Mouse (Mus musculus) ES-Bruce4 (cell line): ENCODE results near the gene Zfp786.

Experiments used
- CTCF ChIP-seq: IDR thresholded peaks from one replicate; pipeline ENCODE4 v1.8.1; 2011; ENCODE audit warnings: low read depth, low read length
- POLR2A ChIP-seq: IDR thresholded peaks from one replicate; pipeline ENCODE4 v1.8.1; 2011; ENCODE audit warnings: low read length; ENCODE audit not compliant: insufficient read depth

DNA sequence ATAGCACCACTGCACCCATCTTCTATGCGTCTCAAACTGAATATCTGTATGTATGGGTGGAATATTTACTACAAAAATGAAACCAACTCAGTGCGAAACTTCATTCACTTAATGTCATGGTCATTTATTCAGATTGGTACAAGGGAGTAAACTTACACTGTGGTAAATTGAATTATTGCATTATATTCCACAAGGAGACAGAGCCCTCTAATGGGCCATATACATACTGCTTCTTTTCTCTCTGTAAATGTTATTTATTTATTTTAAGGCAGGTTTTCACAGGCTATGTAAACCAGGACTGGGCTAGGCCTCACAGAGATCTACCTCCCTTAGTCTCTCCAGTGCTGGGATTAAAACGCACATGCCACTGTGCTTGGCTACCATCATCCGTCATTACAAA is 3.2 kb downstream of the Zfp786 start:
- TF ChIP-seq POLR2A (no peak), CTCF (no peak)
